Mouse (Mus musculus) heart, embryonic 14.5 days (tissue): ENCODE data around the gene Mybpc2. TPM values are rescaled to one million over a fixed set of nuclear protein-coding genes. Genes with fewer than 3 reads are reported as not detected.

Source experiments
- ATAC-seq: fragments of 200-750 bp; cut with Nextera tagmentation; 2 replicates; pipeline ENCODE4 v1.8.0; 2017; ENCODE audit warnings: low read depth, moderate TSS enrichment; ENCODE audit not compliant: insufficient number of reproducible peaks, insufficient read depth, low FRiP score
- H3K27ac ChIP-seq, 2 experiments: fragments of 200-500 bp in 1 of 2; fragments of 300-500 bp in 1 of 2; sonication (generic) in 1 of 2; replicated peaks in 1 of 2; 2 replicates each; pipeline ENCODE4 v1.5.1; 2012 to 2014; ENCODE audit warnings: low read depth in 2 of 2, low read length in 2 of 2, control low read depth in 1 of 2, mild to moderate bottlenecking in 1 of 2, mixed read lengths in 1 of 2; ENCODE audit not compliant: control insufficient read depth in 1 of 2, insufficient read depth in 1 of 2
- H3K27me3 ChIP-seq: fragments of 300-500 bp; sonication (generic); 2 replicates; pipeline ENCODE4 v1.6.1; 2014; ENCODE audit warnings: mild to moderate bottlenecking, low read length, control low read depth; ENCODE audit not compliant: control insufficient read depth, insufficient read depth
- H3K36me3 ChIP-seq: fragments of 300-500 bp; sonication (generic); 2 replicates; pipeline ENCODE4 v1.6.1; 2014; ENCODE audit warnings: mild to moderate bottlenecking, control low read depth, low read length, mixed read lengths; ENCODE audit not compliant: control insufficient read depth, insufficient read depth
- H3K4me1 ChIP-seq, 2 experiments: fragments of 200-500 bp in 1 of 2; fragments of 300-500 bp in 1 of 2; sonication (generic) in 1 of 2; 2 replicates each; pipeline ENCODE4 v1.6.1; 2012 to 2014; ENCODE audit warnings: low read length in 2 of 2, control low read depth in 1 of 2, mixed read lengths in 1 of 2; ENCODE audit not compliant: control insufficient read depth in 2 of 2, insufficient read depth in 2 of 2
- H3K4me2 ChIP-seq: fragments of 300-500 bp; sonication (generic); 2 replicates; pipeline ENCODE4 v1.6.1; 2014; ENCODE audit warnings: mild to moderate bottlenecking, low read length
- H3K4me3 ChIP-seq, 2 experiments: fragments of 200-500 bp in 1 of 2; fragments of 300-500 bp in 1 of 2; sonication (generic) in 1 of 2; 2 replicates each; pipeline ENCODE4 v1.5.1; 2012 to 2014; ENCODE audit warnings: low read length in 2 of 2, mild to moderate bottlenecking in 2 of 2, control low read depth in 1 of 2, low read depth in 1 of 2, moderate library complexity in 1 of 2; ENCODE audit not compliant: control insufficient read depth in 1 of 2, insufficient read depth in 1 of 2
- H3K9ac ChIP-seq: fragments of 300-500 bp; sonication (generic); 2 replicates; pipeline ENCODE4 v1.6.1; 2014; ENCODE audit warnings: mild to moderate bottlenecking, low read length
- H3K9me3 ChIP-seq: fragments of 300-500 bp; sonication (generic); 2 replicates; pipeline ENCODE4 v1.6.1; 2016; ENCODE audit warnings: low read length, control low read depth; ENCODE audit not compliant: control insufficient read depth
- WGBS: fragments of 180-500 bp; shearing (Covaris S2); extraction: QIAGEN DNeasy Blood & Tissue Kit; methylation state at CpG from one replicate; pipeline ENCODE4 v1.1.7; 2014; 5-methylcytosine and 5-hydroxymethylcytosine counted together
- polyA plus RNA-seq: library from polyadenylated mRNA; unstranded; fragments of >200 nt; fragmentation: Nextera tagmentation; extraction: Ambion mirVana; gene quantifications from 2 replicates; pipeline ENCODE4 v1.2.1, GENCODE M21; 2014

Mybpc2 gene
- polyA plus RNA-seq, 1 experiment from 2014 or later: 2.3 TPM

GRCm38 (mm10) chr7:44531207-44531606 is 6.8 kb upstream of the Mybpc2 start:
- Histone ChIP-seq H3K4me2 (no peak overlapping the region), H3K9me3 (no peaks in the 10 kb centered on the region), H3K4me3 (no peak overlapping the region), H3K27ac (no peak overlapping the region), H3K36me3 (peaks cover 38% of the 10 kb centered on the region), H3K27me3 (peaks cover 17% of the 10 kb centered on the region), H3K9ac (no peak overlapping the region), H3K4me1 (peaks cover 3 to 8% of the 10 kb centered on the region in 2 experiments)
- ATAC-seq: no peak
- WGBS: 36% methylated on average over 5 of the region's 5 CpGs

- Histone ChIP-seq H3K4me2 (no peak overlapping the region), H3K9me3 (no peaks in the 10 kb centered on the region), H3K4me3 (no peak overlapping the region), H3K4me1 (peaks cover 4 to 8% of the 10 kb centered on the region in 2 experiments; a peak in 3 of 4 replicates), H3K9ac (no peak overlapping the region), H3K27me3 (peaks cover 19% of the 10 kb centered on the region), H3K27ac (no peak overlapping the region), H3K36me3 (peaks cover 32% of the 10 kb centered on the region)
- ATAC-seq: no peak
- 71% methylated on average over 3 of the region's 3 CpGs for WGBS
These were observed 6.1 kb upstream of the Mybpc2 start for GRCm38 (mm10) chr7:44530507-44530906.

GRCm38 (mm10) chr7:44529518-44529917 is 5.1 kb upstream of the Mybpc2 start:
- 69% methylated on average over 5 of the region's 5 CpGs for WGBS
- H3K27me3 ChIP-seq: peaks cover 22% of the 10 kb centered on the region

GRCm38 (mm10) chr7:44527483-44528398 is 3.3 kb upstream of the Mybpc2 start:
- no peaks in the 10 kb centered on the region for H3K9me3 ChIP-seq
- no peak overlapping the region for H3K27ac ChIP-seq
- 6% methylated on average over 40 of the region's 40 CpGs for WGBS
- no peak for ATAC-seq
- H3K27me3 ChIP-seq: peaks cover 40% of the 10 kb centered on the region
- peak overlapping the region; percentile 71 for H3K9ac ChIP-seq
- H3K4me1 ChIP-seq: peaks cover 16 to 17% of the 10 kb centered on the region in 2 experiments
- H3K36me3 ChIP-seq: peaks cover 4% of the 10 kb centered on the region
- H3K4me2 ChIP-seq: peak overlapping the region; percentile 91
- peak overlapping the region; percentile 18 to 43 for H3K4me3 ChIP-seq

More at GRCm38 (mm10) chr7:44529518-44529917, 5.1 kb upstream of the Mybpc2 start:
- Histone ChIP-seq H3K9me3 (no peaks in the 10 kb centered on the region), H3K27ac (no peak overlapping the region), H3K36me3 (peaks cover 22% of the 10 kb centered on the region), H3K4me3 (no peak overlapping the region), H3K4me2 (no peak overlapping the region), H3K9ac (no peak overlapping the region), H3K4me1 (peaks cover 14 to 16% of the 10 kb centered on the region in 2 experiments)
- ATAC-seq: no peak

GRCm38 (mm10) chr7:44526414-44527154 is 2.1 kb upstream of the Mybpc2 start:
- peaks cover 17 to 19% of the 10 kb centered on the region in 2 experiments for H3K4me1 ChIP-seq
- no peaks in the 10 kb centered on the region for H3K36me3 ChIP-seq
- no peak overlapping the region for H3K4me3 ChIP-seq
- no peak overlapping the region for H3K4me2 ChIP-seq
- 81% methylated on average over 14 of the region's 14 CpGs for WGBS
- H3K9me3 ChIP-seq: no peaks in the 10 kb centered on the region
- H3K9ac ChIP-seq: no peak overlapping the region
- H3K27me3 ChIP-seq: peaks cover 51% of the 10 kb centered on the region
- H3K27ac ChIP-seq: no peak overlapping the region
- no peak for ATAC-seq

- H3K27me3 ChIP-seq: peaks cover 61% of the 10 kb centered on the region
- 12% methylated on average over 22 of the region's 22 CpGs for WGBS
These were observed 823 bp upstream of the Mybpc2 start for GRCm38 (mm10) chr7:44525126-44525832.

GRCm38 (mm10) chr7:44523056-44523455 is 1.4 kb downstream of the Mybpc2 start:
- peaks cover 50% of the 10 kb centered on the region for H3K27me3 ChIP-seq

More at GRCm38 (mm10) chr7:44525126-44525832, 823 bp upstream of the Mybpc2 start:
- Histone ChIP-seq H3K9me3 (no peaks in the 10 kb centered on the region), H3K9ac (peak overlapping the region; percentile 70), H3K27ac (peak overlapping the region in 1 of 2 experiments; percentile 24; a peak in 1 of 4 replicates), H3K4me3 (peak overlapping the region in 1 of 2 experiments; percentile 2; a peak in 2 of 4 replicates), H3K4me1 (peaks cover 17 to 20% of the 10 kb centered on the region in 2 experiments), H3K36me3 (no peaks in the 10 kb centered on the region), H3K4me2 (peak overlapping the region; percentile 57)
- peak; percentile 66 for ATAC-seq

More at GRCm38 (mm10) chr7:44523056-44523455, 1.4 kb downstream of the Mybpc2 start:
- Histone ChIP-seq H3K4me3 (no peak overlapping the region), H3K4me1 (peaks cover 15 to 17% of the 10 kb centered on the region in 2 experiments), H3K9ac (no peak overlapping the region), H3K9me3 (no peaks in the 10 kb centered on the region), H3K36me3 (no peaks in the 10 kb centered on the region), H3K27ac (no peak overlapping the region), H3K4me2 (no peak overlapping the region)
- no peak for ATAC-seq
- WGBS: 69% methylated on average over 2 of the region's 2 CpGs
